Mouse (Mus musculus): ENCODE results near the gene Ncf2. TPM values are rescaled to one million over a fixed set of nuclear protein-coding genes. Genes with fewer than 3 reads are reported as not detected.

The Ncf2 gene
- polyA plus RNA-seq, 1 experiment from 2014 or later: 7.3 TPM

GRCm38 (mm10) chr1:152786953-152787352 is 13.0 kb upstream of the Ncf2 start:
- Histone ChIP-seq H3K9ac (ENCODE audit: low read depth, low read length) (no peak overlapping the region), H3K4me2 (ENCODE audit: low read length) (no peak overlapping the region), H3K27me3 (ENCODE audit: insufficient read depth, low read length) (no peaks in the 10 kb centered on the region), H3K4me3 (replicated peaks; ENCODE audit: low read depth, low read length) (no peak overlapping the region), H3K9me3 (replicated peaks; ENCODE audit: low read length) (no peaks in the 10 kb centered on the region), H3K4me1 (replicated peaks; ENCODE audit: insufficient read depth, low read length) (peaks cover 7% of the 10 kb centered on the region), H3K27ac (no peak overlapping the region), H3K36me3 (ENCODE audit: insufficient read depth, low read length) (no peaks in the 10 kb centered on the region)
- 79% methylated on average over 4 of the region's 4 CpGs for WGBS
- ATAC-seq (replicated peaks; ENCODE audit: low FRiP score, low read depth) (no peak), DNase-seq (ENCODE audit: low spot score) (no peak)
- no peak for TF ChIP-seq CTCF (IDR thresholded peaks at IDR 0.05; ENCODE audit: low read depth)

- no peak for TF ChIP-seq CTCF (IDR thresholded peaks at IDR 0.05; ENCODE audit: low read depth)
- Histone ChIP-seq H3K9me3 (replicated peaks; ENCODE audit: low read length) (no peaks in the 10 kb centered on the region), H3K4me2 (ENCODE audit: low read length) (no peak overlapping the region), H3K4me1 (replicated peaks; ENCODE audit: insufficient read depth, low read length) (peaks cover 7% of the 10 kb centered on the region), H3K9ac (ENCODE audit: low read depth, low read length) (no peak overlapping the region), H3K4me3 (replicated peaks; ENCODE audit: low read depth, low read length) (no peak overlapping the region), H3K27me3 (ENCODE audit: insufficient read depth, low read length) (no peaks in the 10 kb centered on the region), H3K36me3 (ENCODE audit: insufficient read depth, low read length) (no peaks in the 10 kb centered on the region), H3K27ac (no peak overlapping the region)
- DNase-seq (ENCODE audit: low spot score) (no peak), ATAC-seq (replicated peaks; ENCODE audit: low FRiP score, low read depth) (no peak)
- WGBS: 49% methylated on average over 4 of the region's 4 CpGs
Observed at GRCm38 (mm10) chr1:152788121-152788660, 11.8 kb upstream of the Ncf2 start.

GRCm38 (mm10) chr1:152790254-152790653 is 9.7 kb upstream of the Ncf2 start:
- Histone ChIP-seq H3K9ac (ENCODE audit: low read depth, low read length) (no peak overlapping the region), H3K4me1 (replicated peaks; ENCODE audit: insufficient read depth, low read length) (peaks cover 7% of the 10 kb centered on the region), H3K4me3 (replicated peaks; ENCODE audit: low read depth, low read length) (no peak overlapping the region), H3K4me2 (ENCODE audit: low read length) (peak overlapping the region; percentile 13; the same call in 1 of the 2 replicates), H3K27me3 (ENCODE audit: insufficient read depth, low read length) (no peaks in the 10 kb centered on the region), H3K36me3 (ENCODE audit: insufficient read depth, low read length) (no peaks in the 10 kb centered on the region), H3K27ac (no peak overlapping the region), H3K9me3 (replicated peaks; ENCODE audit: low read length) (no peaks in the 10 kb centered on the region)
- ATAC-seq (replicated peaks; ENCODE audit: low FRiP score, low read depth): peak; percentile 82
- DNase-seq (ENCODE audit: low spot score): peak; percentile 88
- WGBS: 9% methylated on average over 12 of the region's 12 CpGs
- peak; percentile 91 for TF ChIP-seq CTCF (IDR thresholded peaks at IDR 0.05; ENCODE audit: low read depth)

- TF ChIP-seq CTCF (IDR thresholded peaks at IDR 0.05; ENCODE audit: low read depth): no peak
- DNase-seq (ENCODE audit: low spot score): no peak
- Histone ChIP-seq H3K36me3 (ENCODE audit: insufficient read depth, low read length) (no peaks in the 10 kb centered on the region), H3K4me2 (ENCODE audit: low read length) (peak overlapping the region; percentile 13; the same call in 1 of the 2 replicates), H3K27ac (peak overlapping the region; percentile 72; the same call in 1 of the 2 replicates), H3K9ac (ENCODE audit: low read depth, low read length) (no peak overlapping the region), H3K4me3 (replicated peaks; ENCODE audit: low read depth, low read length) (no peak overlapping the region), H3K4me1 (replicated peaks; ENCODE audit: insufficient read depth, low read length) (peaks cover 7% of the 10 kb centered on the region), H3K27me3 (ENCODE audit: insufficient read depth, low read length) (no peaks in the 10 kb centered on the region), H3K9me3 (replicated peaks; ENCODE audit: low read length) (no peaks in the 10 kb centered on the region)
- WGBS: 9% methylated on average over 6 of the region's 6 CpGs
- peak; percentile 65 for ATAC-seq (replicated peaks; ENCODE audit: low FRiP score, low read depth)
Observed at GRCm38 (mm10) chr1:152790821-152791220, 9.2 kb upstream of the Ncf2 start.

- WGBS: 37% methylated on average over 4 of the region's 4 CpGs
- ATAC-seq (replicated peaks; ENCODE audit: low FRiP score, low read depth) (peak; percentile 57; the same call in 1 of the 2 replicates), DNase-seq (ENCODE audit: low spot score) (peak; percentile 71)
- peak overlapping the region; percentile 13; the same call in 1 of the 2 replicates for H3K4me2 ChIP-seq (ENCODE audit: low read length)
- TF ChIP-seq CTCF (IDR thresholded peaks at IDR 0.05; ENCODE audit: low read depth): no peak
- H3K9ac ChIP-seq (ENCODE audit: low read depth, low read length): no peak overlapping the region
- H3K36me3 ChIP-seq (ENCODE audit: insufficient read depth, low read length): no peaks in the 10 kb centered on the region
- H3K4me3 ChIP-seq (replicated peaks; ENCODE audit: low read depth, low read length): no peak overlapping the region
- H3K27me3 ChIP-seq (ENCODE audit: insufficient read depth, low read length): no peaks in the 10 kb centered on the region
- H3K27ac ChIP-seq: peak overlapping the region; percentile 72
- H3K4me1 ChIP-seq (replicated peaks; ENCODE audit: insufficient read depth, low read length): peaks cover 7% of the 10 kb centered on the region
- no peaks in the 10 kb centered on the region for H3K9me3 ChIP-seq (replicated peaks; ENCODE audit: low read length)
Observed at GRCm38 (mm10) chr1:152791269-152791668, 8.7 kb upstream of the Ncf2 start.

GRCm38 (mm10) chr1:152792736-152793494 is 7.1 kb upstream of the Ncf2 start:
- DNase-seq (ENCODE audit: low spot score) (no peak), ATAC-seq (replicated peaks; ENCODE audit: low FRiP score, low read depth) (no peak)
- Histone ChIP-seq H3K9ac (ENCODE audit: low read depth, low read length) (no peak overlapping the region), H3K27me3 (ENCODE audit: insufficient read depth, low read length) (no peaks in the 10 kb centered on the region), H3K9me3 (replicated peaks; ENCODE audit: low read length) (no peaks in the 10 kb centered on the region), H3K4me2 (ENCODE audit: low read length) (no peak overlapping the region), H3K36me3 (ENCODE audit: insufficient read depth, low read length) (no peaks in the 10 kb centered on the region), H3K4me3 (replicated peaks; ENCODE audit: low read depth, low read length) (no peak overlapping the region), H3K4me1 (replicated peaks; ENCODE audit: insufficient read depth, low read length) (peaks cover 7% of the 10 kb centered on the region), H3K27ac (no peak overlapping the region)
- TF ChIP-seq CTCF (IDR thresholded peaks at IDR 0.05; ENCODE audit: low read depth): no peak
- 60% methylated on average over 12 of the region's 12 CpGs for WGBS

All from kidney, postnatal 0 days (tissue).